Comparison of ENCODE assay signal across 8 mouse cellular contexts in genomic region chr11:86756156-86757141, GRCm38 (mm10). TPM values are rescaled to one million over a fixed set of nuclear protein-coding genes. Genes with fewer than 3 reads are reported as not detected.
A peak's percentile ranks its signal among the peaks of the same experiment; 100 is the strongest.
DNase-seq lines count a peak whose midpoint lies in the region; ATAC-seq and TF ChIP-seq lines count a peak whose summit lies in the region.

No protein-coding gene starts in this region.

- TF ChIP-seq EP300 in ES-Bruce4 (IDR thresholded peaks at IDR 0.05; ENCODE audit: insufficient read depth, low read depth, low read length) = no peak

- no peaks in the 10 kb centered on the region for H3K27me3 ChIP-seq in ES-Bruce4 (ENCODE audit: control insufficient read depth, insufficient read depth, low read length, poor library complexity, severe bottlenecking)
- H3K27me3 ChIP-seq in forebrain, embryonic 12.5 days = no peaks in the 10 kb centered on the region
- H3K27me3 ChIP-seq in lung, embryonic 14.5 days (ENCODE audit: insufficient read depth, low read length) = no peaks in the 10 kb centered on the region

- H3K27ac ChIP-seq in ES-Bruce4 (ENCODE audit: insufficient read depth, low read length) = peak overlapping the region; percentile 86
- H3K27ac ChIP-seq in forebrain, embryonic 12.5 days = peak overlapping the region; percentile 96
- peak overlapping the region; percentile 99 for H3K27ac ChIP-seq in lung, embryonic 14.5 days (ENCODE audit: low read depth)

- no peak for TF ChIP-seq POLR2A in ES-Bruce4 (IDR thresholded peaks at IDR 0.05; ENCODE audit: insufficient read depth, low read length)

- peak overlapping the region; percentile 85 for H3K9ac ChIP-seq in ES-Bruce4 (ENCODE audit: low read depth, poor library complexity, severe bottlenecking)
- H3K9ac ChIP-seq in forebrain, embryonic 12.5 days = peak overlapping the region; percentile 96
- H3K9ac ChIP-seq in lung, embryonic 14.5 days = peak overlapping the region; percentile 90

- DNase-seq in brain, adult 2 months (ENCODE audit: low read depth, low spot score) = peak; percentile 85
- DNase-seq in heart, postnatal 10 days = peak; percentile 57 to 62
- DNase-seq in kidney, postnatal 4 days = peak; percentile 63 to 72
- peak; percentile 70 for DNase-seq in lung, embryonic 14.5 days
- peak; percentile 21 for DNase-seq in ovary, postnatal 14 days (ENCODE audit: low spot score)
- DNase-seq in thymus, postnatal 10 days (ENCODE audit: low spot score in 2 of 2) = peak; percentile 5 to 34

- peak overlapping the region; percentile 87 for H3K4me2 ChIP-seq in forebrain, embryonic 12.5 days
- H3K4me2 ChIP-seq in lung, embryonic 14.5 days = peak overlapping the region; percentile 97

- ATAC-seq in forebrain, embryonic 12.5 days (ENCODE audit: low FRiP score) = peak; percentile 15; the same call in 1 of the 2 replicates
- ATAC-seq in lung, embryonic 14.5 days (ENCODE audit: insufficient read depth) = peak; percentile 1; the same call in 1 of the 2 replicates

- H3K36me3 ChIP-seq in ES-Bruce4 (ENCODE audit: control insufficient read depth, insufficient read depth, low read length, poor library complexity, severe bottlenecking) = peaks cover 12% of the 10 kb centered on the region
- H3K36me3 ChIP-seq in forebrain, embryonic 12.5 days (replicated peaks) = no peaks in the 10 kb centered on the region
- peaks cover 3% of the 10 kb centered on the region for H3K36me3 ChIP-seq in lung, embryonic 14.5 days (ENCODE audit: insufficient read depth)

- H3K4me3 ChIP-seq in ES-Bruce4 (ENCODE audit: low read depth, low read length) = peak overlapping the region; percentile 96
- peak overlapping the region; percentile 96 for H3K4me3 ChIP-seq in forebrain, embryonic 12.5 days (replicated peaks)
- peak overlapping the region; percentile 96 for H3K4me3 ChIP-seq in lung, embryonic 14.5 days (ENCODE audit: low read depth, low read length)

- no peaks in the 10 kb centered on the region for H3K9me3 ChIP-seq in ES-Bruce4 (replicated peaks; ENCODE audit: control insufficient read depth, insufficient read depth, low read length, poor library complexity, severe bottlenecking)
- H3K9me3 ChIP-seq in forebrain, embryonic 12.5 days = no peaks in the 10 kb centered on the region
- H3K9me3 ChIP-seq in lung, embryonic 14.5 days (ENCODE audit: low read depth, low read length) = no peaks in the 10 kb centered on the region

- 4% methylated on average over 31 of the region's 31 CpGs for WGBS in forebrain, embryonic 12.5 days
- WGBS in lung, embryonic 14.5 days = 3% methylated on average over 31 of the region's 31 CpGs

- TF ChIP-seq CTCF in ES-Bruce4 (IDR thresholded peaks at IDR 0.05; ENCODE audit: low read depth, low read length) = no peak
- no peak for TF ChIP-seq CTCF in lung, embryonic 14.5 days (IDR thresholded peaks at IDR 0.05; ENCODE audit: low read depth)

- intact Hi-C loops in heart, postnatal 10 days (cut with DNase I) = loop anchor here (5.0 kb wide), 1 partner anchor 81 kb away; no protein-coding TSS in a partner anchor

- H3K4me1 ChIP-seq in ES-Bruce4 (ENCODE audit: control insufficient read depth, insufficient read depth, low read length) = no peaks in the 10 kb centered on the region
- H3K4me1 ChIP-seq in forebrain, embryonic 12.5 days = peaks cover 25% of the 10 kb centered on the region
- peaks cover 10% of the 10 kb centered on the region for H3K4me1 ChIP-seq in lung, embryonic 14.5 days (ENCODE audit: insufficient read depth)

RNA-seq across cellular contexts. Expression of gene Cltc, which starts 0.9 kb away (rescaled TPM):
- polyA plus RNA-seq in ES-Bruce4 (2011; ENCODE audit: insufficient read depth, insufficient read length, low read depth, missing spikeins) = 453 and 507 TPM in 2 replicates
- 159 and 167 TPM in 2 replicates for polyA plus RNA-seq in forebrain, embryonic 12.5 days (2016; fragmentation: Nextera tagmentation; extraction: Ambion mirVana)
- total RNA-seq in heart, postnatal 10 days (2021) = 100 to 1,000 TPM; 210 to 211 TPM
- polyA plus RNA-seq in lung, embryonic 14.5 days (2014; fragmentation: Nextera tagmentation; extraction: Ambion mirVana) = 179 and 186 TPM in 2 replicates

RNA-seq across cellular contexts. Expression of gene Dhx40, which starts 51.1 kb away (rescaled TPM):
- polyA plus RNA-seq in ES-Bruce4 (2011; ENCODE audit: insufficient read depth, insufficient read length, low read depth, missing spikeins) = 48.3 and 51.5 TPM in 2 replicates
- polyA plus RNA-seq in forebrain, embryonic 12.5 days (2016; fragmentation: Nextera tagmentation; extraction: Ambion mirVana) = 44.0 and 48.2 TPM in 2 replicates
- 10 to 100 TPM; 19.7 to 21.5 TPM for total RNA-seq in heart, postnatal 10 days (2021)
- polyA plus RNA-seq in lung, embryonic 14.5 days (2014; fragmentation: Nextera tagmentation; extraction: Ambion mirVana) = 29.9 and 32.4 TPM in 2 replicates

Comparison
In these comparisons a context has a peak if more than half of its experiments do, and no peak if none do; other contexts are left out.
1. Peak in every context shown above with its lines: DNase-seq, ATAC-seq, H3K4me3 ChIP-seq and H3K27ac ChIP-seq.
2. DNase-seq: peak in every context shown above with its lines; median percentile 85 in brain, adult 2 months; 70 in lung, embryonic 14.5 days; 68 in kidney, postnatal 4 days; 60 in heart, postnatal 10 days; 21 in ovary, postnatal 14 days; 20 in thymus, postnatal 10 days.